Mouse (Mus musculus): Measurements from ENCODE around the gene Pkd1l1.

Gene Pkd1l1

GRCm38 (mm10) chr11:8817376-8817775 is 155.7 kb downstream of the Pkd1l1 start:
- no peak for DNase-seq

DNA sequence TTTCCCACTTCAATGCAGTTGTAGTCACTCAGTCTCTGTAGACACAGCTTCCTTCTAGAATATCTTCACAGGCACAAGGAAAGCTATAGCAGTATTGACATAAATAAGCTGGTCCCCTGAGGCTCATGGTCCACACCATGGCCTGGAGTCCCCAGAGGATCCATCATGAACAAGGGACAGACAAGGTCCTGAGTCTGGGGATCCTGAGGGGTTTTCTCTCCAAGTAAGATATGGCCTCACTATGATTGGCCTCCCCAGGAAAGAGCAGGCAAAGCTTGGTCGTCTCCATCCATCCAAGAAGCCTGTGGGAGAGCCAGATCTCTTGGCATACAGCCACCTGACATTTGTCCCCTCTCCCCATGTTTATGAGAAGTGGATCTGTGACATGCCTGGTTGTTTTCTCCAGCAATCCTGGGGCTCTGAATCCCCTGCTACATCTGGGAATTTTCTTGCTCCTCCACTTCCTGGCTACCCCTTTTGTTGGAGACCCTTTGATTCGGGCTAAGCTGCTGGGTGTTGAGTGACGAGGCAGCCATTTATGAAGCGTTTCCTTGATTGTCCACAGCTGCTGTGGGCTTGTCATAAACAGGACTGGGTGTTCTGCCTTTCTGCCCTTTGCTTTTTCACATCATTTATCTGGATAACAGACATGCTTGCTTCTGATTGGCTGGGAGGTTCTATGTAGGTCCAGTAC is 158.8 kb downstream of the Pkd1l1 start:
- DNase-seq, result no peak

DNA sequence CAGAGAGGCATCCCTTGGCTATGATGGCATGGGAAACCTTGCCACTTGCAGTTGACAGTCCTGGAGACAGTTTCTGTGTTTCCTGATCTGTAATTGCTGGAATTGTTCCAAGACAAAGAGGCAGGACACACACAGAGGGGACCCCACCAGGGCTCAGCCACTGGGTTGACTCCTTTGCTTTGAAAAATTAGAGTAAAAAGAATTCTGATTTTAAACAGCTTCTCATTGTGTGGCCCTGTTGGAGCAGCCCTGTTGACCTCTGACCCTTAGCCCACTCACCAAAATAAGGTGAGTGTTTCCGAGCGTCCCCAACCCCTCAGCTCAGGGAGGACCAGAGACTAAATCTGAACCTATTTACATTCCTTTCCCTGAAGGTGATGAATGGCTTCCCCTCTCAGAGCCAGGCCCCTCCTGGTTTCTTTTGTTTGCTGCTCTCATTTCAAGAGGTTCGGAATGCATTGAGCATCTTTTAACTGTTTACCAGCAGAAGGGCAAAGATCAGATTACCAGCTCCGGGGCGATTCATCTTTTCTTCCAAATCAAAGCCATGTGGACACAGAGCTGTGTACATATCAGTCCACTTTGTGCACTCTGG is 161.5 kb downstream of the Pkd1l1 start:
- DNase-seq, result no peak

DNA sequence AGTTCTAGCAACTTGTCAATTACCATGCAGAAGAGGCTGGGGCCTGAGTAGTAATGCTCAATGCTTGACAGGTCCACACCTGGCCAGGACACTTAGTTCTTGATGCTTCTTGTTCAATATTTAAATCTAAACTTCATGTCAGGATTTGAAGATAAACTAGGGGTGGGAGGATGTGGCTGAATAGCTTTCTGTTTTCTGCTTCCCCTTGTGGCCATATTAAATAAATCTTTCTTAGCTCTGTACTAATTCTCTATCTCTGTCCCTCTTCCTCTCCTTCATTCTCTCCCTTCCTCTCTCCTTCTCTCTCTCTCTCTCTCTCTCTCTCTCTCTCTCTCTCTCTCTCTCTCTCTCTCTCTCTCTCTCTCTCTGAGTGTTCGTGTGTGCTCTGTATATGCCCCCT is 163.4 kb downstream of the Pkd1l1 start:
- DNase-seq, result no peak

DNA sequence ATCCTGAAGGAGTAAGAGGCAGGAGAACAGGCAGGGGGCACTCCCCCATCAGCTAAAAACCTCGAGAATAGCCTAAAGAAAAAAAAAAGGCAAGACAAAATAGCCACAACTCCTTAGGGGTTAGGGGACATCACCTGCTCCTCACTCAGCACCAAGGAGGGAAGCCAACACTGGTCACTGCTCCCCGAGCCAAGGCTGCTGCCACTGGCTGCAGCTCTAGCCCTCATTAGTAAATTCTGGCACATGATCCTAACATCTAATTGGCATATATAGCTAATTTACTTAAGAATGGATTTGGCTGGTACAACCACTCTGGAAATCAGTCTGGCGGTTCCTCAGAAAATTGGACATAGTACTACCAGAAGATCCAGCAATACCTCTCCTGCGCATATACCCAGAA is 166.1 kb downstream of the Pkd1l1 start:
- no peak for DNase-seq

- DNase-seq, result no peak
Observed at GRCm38 (mm10) chr11:8804178-8804577, 168.9 kb downstream of the Pkd1l1 start.

GRCm38 (mm10) chr11:8797486-8797885 is 175.6 kb downstream of the Pkd1l1 start:
- DNase-seq, result no peak

DNA sequence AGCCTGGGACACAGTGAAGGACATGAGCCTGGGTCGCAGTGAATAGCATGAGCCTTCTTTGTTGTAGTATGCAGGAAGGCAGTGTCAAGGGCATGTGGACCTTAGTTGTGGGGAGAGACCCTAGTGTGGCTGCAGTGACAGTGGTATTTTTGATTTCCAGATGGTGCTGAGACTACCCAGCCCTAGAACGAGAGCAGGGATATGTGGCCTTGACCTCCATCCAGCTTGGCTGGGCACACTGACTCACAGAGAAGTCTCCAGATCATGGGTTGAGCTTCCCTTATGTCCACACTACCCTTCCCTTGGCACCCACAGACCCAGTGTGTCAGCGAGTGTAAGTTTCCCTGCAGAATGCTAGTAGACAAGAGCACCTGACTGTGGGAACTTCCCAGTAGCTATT is 178.0 kb downstream of the Pkd1l1 start:
- no peak for DNase-seq

- DNase-seq, result no peak
Observed at GRCm38 (mm10) chr11:8792146-8792545, 180.9 kb downstream of the Pkd1l1 start.

DNA sequence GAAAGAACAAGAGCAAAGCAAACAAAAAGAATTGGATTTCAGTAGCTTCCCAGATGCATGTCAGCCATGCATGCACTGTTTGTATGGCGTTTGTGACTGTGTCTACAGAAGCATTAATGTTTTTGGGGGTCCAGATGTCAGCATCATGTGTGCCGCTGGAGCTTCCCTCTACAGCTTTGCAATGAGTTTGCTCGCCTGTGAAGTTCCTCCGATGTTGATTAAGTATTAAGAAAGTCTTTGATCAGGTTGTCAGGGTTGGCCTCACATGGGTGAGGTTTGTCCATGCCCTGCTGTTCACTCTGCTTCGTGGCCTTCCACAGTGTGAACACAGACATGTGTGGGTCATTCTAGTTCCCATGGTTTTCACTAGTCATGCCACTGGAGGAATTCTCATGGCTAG is 183.9 kb downstream of the Pkd1l1 start:
- DNase-seq, result no peak

DNA sequence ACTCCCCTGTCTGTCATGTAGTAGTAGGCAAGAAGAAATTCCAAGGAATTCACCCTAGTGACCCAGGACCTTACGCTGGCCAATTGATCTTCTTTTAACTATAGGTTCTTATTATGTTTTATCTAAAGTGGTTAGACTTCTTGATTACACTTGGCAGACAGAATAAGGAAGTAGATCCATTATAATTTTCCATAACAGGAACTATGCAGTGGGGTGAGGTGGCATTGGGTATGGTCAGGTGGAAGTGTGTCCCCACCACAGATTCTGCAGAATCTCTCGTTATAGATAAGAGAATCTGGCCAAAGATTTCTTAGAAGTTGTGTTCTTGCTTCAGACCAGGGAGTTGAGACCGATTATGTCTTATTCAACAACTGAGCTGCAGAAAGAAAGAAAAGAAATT is 185.5 kb downstream of the Pkd1l1 start:
- DNase-seq, result no peak

- no peak for DNase-seq
Observed at GRCm38 (mm10) chr11:8784413-8784812, 188.7 kb downstream of the Pkd1l1 start.

DNA sequence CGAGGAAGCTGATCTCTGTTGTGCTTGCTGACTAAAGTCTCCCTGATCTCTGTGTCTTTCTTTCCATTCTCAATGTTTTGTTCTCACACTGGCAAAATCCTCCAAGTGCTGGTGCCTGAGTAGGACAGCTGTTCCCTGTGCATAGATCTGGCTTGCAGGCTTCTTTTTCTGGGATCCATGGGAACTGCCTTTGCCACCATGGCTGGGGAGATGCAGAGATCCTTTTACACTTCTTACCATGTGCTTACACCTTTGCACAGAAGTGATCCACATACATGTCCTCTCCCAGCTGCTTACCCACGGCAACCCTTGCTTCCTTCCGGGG is 191.0 kb downstream of the Pkd1l1 start:
- DNase-seq, result no peak

- no peak for DNase-seq
Observed at GRCm38 (mm10) chr11:8781308-8782140, 191.5 kb downstream of the Pkd1l1 start.

- DNase-seq, result no peak
Observed at GRCm38 (mm10) chr11:8779427-8779826, 193.6 kb downstream of the Pkd1l1 start.
